Mouse (Mus musculus): Measurements from ENCODE around the gene Atp6v1b1. TPM values are rescaled to one million over a fixed set of nuclear protein-coding genes. Genes with fewer than 3 reads are reported as not detected.

Atp6v1b1 gene
- total RNA-seq (2017): not detected in 2 replicates

- ATAC-seq (ENCODE audit: extremely low read depth, insufficient number of reproducible peaks, low FRiP score, poor library complexity, severe bottlenecking): no peak
Observed at GRCm38 (mm10) chr6:83742761-83743160, at the start of gene Atp6v1b1. TSS of gene Atp6v1b1 (plus strand) at chr6:83742990.

- no peak for ATAC-seq (ENCODE audit: extremely low read depth, insufficient number of reproducible peaks, low FRiP score, poor library complexity, severe bottlenecking)
Observed at GRCm38 (mm10) chr6:83693835-83694234, 49.0 kb upstream of the Atp6v1b1 start.

GRCm38 (mm10) chr6:83695731-83696130 is 47.1 kb upstream of the Atp6v1b1 start:
- no peak for ATAC-seq (ENCODE audit: extremely low read depth, insufficient number of reproducible peaks, low FRiP score, poor library complexity, severe bottlenecking)

GRCm38 (mm10) chr6:83696684-83697083 is 46.1 kb upstream of the Atp6v1b1 start:
- no peak for ATAC-seq (ENCODE audit: extremely low read depth, insufficient number of reproducible peaks, low FRiP score, poor library complexity, severe bottlenecking)

- no peak for ATAC-seq (ENCODE audit: extremely low read depth, insufficient number of reproducible peaks, low FRiP score, poor library complexity, severe bottlenecking)
Observed at GRCm38 (mm10) chr6:83697932-83698331, 44.9 kb upstream of the Atp6v1b1 start.

GRCm38 (mm10) chr6:83699971-83700370 is 42.8 kb upstream of the Atp6v1b1 start:
- ATAC-seq (ENCODE audit: extremely low read depth, insufficient number of reproducible peaks, low FRiP score, poor library complexity, severe bottlenecking): no peak

- ATAC-seq (ENCODE audit: extremely low read depth, insufficient number of reproducible peaks, low FRiP score, poor library complexity, severe bottlenecking): no peak
Observed at GRCm38 (mm10) chr6:83701001-83701400, 41.8 kb upstream of the Atp6v1b1 start.

- no peak for ATAC-seq (ENCODE audit: extremely low read depth, insufficient number of reproducible peaks, low FRiP score, poor library complexity, severe bottlenecking)
Observed at GRCm38 (mm10) chr6:83702146-83702999, 40.4 kb upstream of the Atp6v1b1 start.

GRCm38 (mm10) chr6:83703000-83703721 is 39.6 kb upstream of the Atp6v1b1 start:
- no peak for ATAC-seq (ENCODE audit: extremely low read depth, insufficient number of reproducible peaks, low FRiP score, poor library complexity, severe bottlenecking)

- no peak for ATAC-seq (ENCODE audit: extremely low read depth, insufficient number of reproducible peaks, low FRiP score, poor library complexity, severe bottlenecking)
Observed at GRCm38 (mm10) chr6:83703722-83704078, 39.1 kb upstream of the Atp6v1b1 start.

GRCm38 (mm10) chr6:83704294-83704693 is 38.5 kb upstream of the Atp6v1b1 start:
- ATAC-seq (ENCODE audit: extremely low read depth, insufficient number of reproducible peaks, low FRiP score, poor library complexity, severe bottlenecking): no peak

- ATAC-seq (ENCODE audit: extremely low read depth, insufficient number of reproducible peaks, low FRiP score, poor library complexity, severe bottlenecking): no peak
Observed at GRCm38 (mm10) chr6:83704701-83705100, 38.1 kb upstream of the Atp6v1b1 start.

GRCm38 (mm10) chr6:83707738-83708510 is 34.9 kb upstream of the Atp6v1b1 start:
- ATAC-seq (ENCODE audit: extremely low read depth, insufficient number of reproducible peaks, low FRiP score, poor library complexity, severe bottlenecking): no peak

- no peak for ATAC-seq (ENCODE audit: extremely low read depth, insufficient number of reproducible peaks, low FRiP score, poor library complexity, severe bottlenecking)
Observed at GRCm38 (mm10) chr6:83710361-83711066, 32.3 kb upstream of the Atp6v1b1 start.

GRCm38 (mm10) chr6:83711067-83711675 is 31.6 kb upstream of the Atp6v1b1 start, which contains the start of gene Vax2:
TSS of gene Vax2 (plus strand) at chr6:83711264.
- no peak for ATAC-seq (ENCODE audit: extremely low read depth, insufficient number of reproducible peaks, low FRiP score, poor library complexity, severe bottlenecking)

GRCm38 (mm10) chr6:83711725-83712475 is 30.9 kb upstream of the Atp6v1b1 start:
- ATAC-seq (ENCODE audit: extremely low read depth, insufficient number of reproducible peaks, low FRiP score, poor library complexity, severe bottlenecking): no peak

- ATAC-seq (ENCODE audit: extremely low read depth, insufficient number of reproducible peaks, low FRiP score, poor library complexity, severe bottlenecking): no peak
Observed at GRCm38 (mm10) chr6:83713271-83714136, 29.3 kb upstream of the Atp6v1b1 start.

Data from neutrophil, adult 5-6 weeks (primary cell).